Mouse (Mus musculus) thymus, postnatal 10 days (tissue): ENCODE results near the gene Nfkbie.

Source experiments
- DNase-seq, 2 experiments: peaks; one replicate each; pipeline ENCODE4 v3.0.0; 2021; ENCODE audit warnings: low spot score in 2 of 2

Nfkbie gene

GRCm38 (mm10) chr17:45559732-45560525 lies 4.4 kb downstream of the Nfkbie start:
- no peak for DNase-seq

GRCm38 (mm10) chr17:45563216-45563615 lies 7.7 kb downstream of the Nfkbie start:
- no peak for DNase-seq

GRCm38 (mm10) chr17:45563655-45564530 lies 8.4 kb downstream of the Nfkbie start, which contains the start of gene Slc35b2:
Slc35b2 (plus strand) TSS chr17:45563874.
- DNase-seq = peak; percentile 83 to 90

- no peak for DNase-seq
These were observed 9.1 kb downstream of the Nfkbie start for GRCm38 (mm10) chr17:45564531-45565084.

GRCm38 (mm10) chr17:45565103-45565502 lies 9.6 kb downstream of the Nfkbie start:
- DNase-seq = no peak

- DNase-seq = no peak
These were observed 10.5 kb downstream of the Nfkbie start for GRCm38 (mm10) chr17:45566031-45566359.

- DNase-seq = no peak
These were observed 11.1 kb downstream of the Nfkbie start for GRCm38 (mm10) chr17:45566360-45567161.

GRCm38 (mm10) chr17:45567162-45567601 lies 11.7 kb downstream of the Nfkbie start:
- DNase-seq = no peak

GRCm38 (mm10) chr17:45568990-45569389 lies 13.5 kb downstream of the Nfkbie start:
- DNase-seq = no peak

- DNase-seq = no peak
These were observed 14.5 kb downstream of the Nfkbie start for GRCm38 (mm10) chr17:45569999-45570398.

GRCm38 (mm10) chr17:45572103-45573086 lies 16.9 kb downstream of the Nfkbie start:
- peak; percentile 68 to 71 for DNase-seq

- peak; percentile 100 for DNase-seq
These were observed 17.7 kb downstream of the Nfkbie start, which contains the start of gene Hsp90ab1 for GRCm38 (mm10) chr17:45573087-45573779. Hsp90ab1 (minus strand) TSS chr17:45573271.

GRCm38 (mm10) chr17:45573780-45574123 lies 18.2 kb downstream of the Nfkbie start:
- peak; percentile 98 for DNase-seq

GRCm38 (mm10) chr17:45574129-45574761 lies 18.7 kb downstream of the Nfkbie start:
- peak; percentile 62 to 76 for DNase-seq

GRCm38 (mm10) chr17:45575123-45575897 lies 19.8 kb downstream of the Nfkbie start:
- no peak for DNase-seq

- DNase-seq = no peak
These were observed 22.7 kb downstream of the Nfkbie start for GRCm38 (mm10) chr17:45578242-45578641.

GRCm38 (mm10) chr17:45578843-45579242 lies 23.3 kb downstream of the Nfkbie start:
- DNase-seq = peak in 1 of 2 experiments; percentile 59

- no peak for DNase-seq
These were observed 24.1 kb downstream of the Nfkbie start for GRCm38 (mm10) chr17:45579554-45579953.
